Mouse (Mus musculus): Measurements from ENCODE around the gene Gm20877. TPM values are rescaled to one million over a fixed set of nuclear protein-coding genes. Genes with fewer than 3 reads are reported as not detected.
"Not testable (repeated sequence)": the region's sequence is repeated elsewhere in the genome, so short reads cannot be mapped to it uniquely, and the experiment has no call there.

Gene Gm20877
- not detected in 2 replicates for total RNA-seq (2017)

DNA sequence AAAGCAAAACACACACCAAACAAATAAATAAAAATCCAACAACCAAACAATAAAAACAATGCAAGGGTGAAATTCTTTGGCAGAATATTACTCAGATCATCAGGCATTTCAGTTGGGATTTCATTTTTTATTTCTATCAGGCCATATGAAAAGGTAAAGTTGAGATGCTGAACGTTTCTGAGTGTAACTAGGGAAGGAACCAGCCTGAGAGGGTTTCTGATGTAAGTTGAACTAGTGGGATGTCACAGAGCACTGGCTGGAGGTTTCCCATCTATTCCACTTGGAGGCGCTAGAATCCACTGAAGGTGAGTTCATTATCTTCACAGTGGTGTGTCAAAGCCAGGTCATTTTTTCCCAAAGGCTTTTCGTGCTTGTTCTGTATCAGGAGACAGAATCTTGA is at the start of gene Gm20877:
Gene Gm20877, plus strand, starts transcription at position 301 of the 400 bp plus-strand sequence.
- not testable (repeated sequence) for ATAC-seq (replicated peaks; ENCODE audit: low read depth, poor library complexity, severe bottlenecking)

Data from common myeloid progenitor, adult 5-6 weeks (primary cell).